Mouse (Mus musculus) midbrain, postnatal 0 days (tissue): Measurements from ENCODE around the gene Dyrk1a. TPM values are rescaled to one million over a fixed set of nuclear protein-coding genes. Genes with fewer than 3 reads are reported as not detected.

Experiments used
- ATAC-seq: fragments of 200-750 bp; cut with Nextera tagmentation; 2 replicates; pipeline ENCODE4 v1.8.0; 2017; ENCODE audit warnings: moderate number of reproducible peaks, mild to moderate bottlenecking, moderate TSS enrichment, moderate library complexity; ENCODE audit not compliant: low FRiP score
- DNase-seq: peaks from one replicate; pipeline ENCODE4 v3.0.0-alpha.2; 2015; ENCODE audit warnings: low spot score
- H3K27ac ChIP-seq: fragments of 300-500 bp; sonication (generic); 2 replicates; pipeline ENCODE4 v1.5.1; 2014; ENCODE audit warnings: low read depth, mild to moderate bottlenecking, low read length, mixed read lengths
- H3K27me3 ChIP-seq: fragments of 300-500 bp; sonication (generic); 2 replicates; pipeline ENCODE4 v1.6.1; 2014; ENCODE audit warnings: low read length, control low read depth, mixed read lengths; ENCODE audit not compliant: insufficient read depth
- H3K36me3 ChIP-seq: fragments of 300-500 bp; sonication (generic); 2 replicates; pipeline ENCODE4 v1.6.1; 2014; ENCODE audit warnings: low read length, control low read depth, mixed read lengths; ENCODE audit not compliant: insufficient read depth
- H3K4me1 ChIP-seq: fragments of 300-500 bp; sonication (generic); 2 replicates; pipeline ENCODE4 v1.6.1; 2014; ENCODE audit warnings: mild to moderate bottlenecking, control low read depth, antibody characterized with exemption, low read length, mixed read lengths; ENCODE audit not compliant: insufficient read depth
- H3K4me2 ChIP-seq: fragments of 300-500 bp; sonication (generic); 2 replicates; pipeline ENCODE4 v1.6.1; 2014; ENCODE audit warnings: low read depth, mild to moderate bottlenecking, low read length, mixed read lengths; ENCODE audit not compliant: poor library complexity, severe bottlenecking
- H3K4me3 ChIP-seq: fragments of 300-500 bp; sonication (generic); 2 replicates; pipeline ENCODE4 v1.5.1; 2014; ENCODE audit warnings: low read depth, mild to moderate bottlenecking, low read length, moderate library complexity
- H3K9ac ChIP-seq: fragments of 300-500 bp; sonication (generic); replicated peaks from 2 replicates; pipeline ENCODE4 v1.6.1; 2014; ENCODE audit warnings: mild to moderate bottlenecking, low read length, moderate library complexity, mixed read lengths; ENCODE audit not compliant: poor library complexity, severe bottlenecking
- H3K9me3 ChIP-seq: fragments of 300-500 bp; sonication (generic); 2 replicates; pipeline ENCODE4 v1.6.1; 2016; ENCODE audit warnings: low read length, control low read depth
- CTCF ChIP-seq: IDR thresholded peaks from 2 replicates; pipeline ENCODE4 v1.5.1; 2016; ENCODE audit warnings: antibody characterized with exemption, mild to moderate bottlenecking
- WGBS: fragments of 180-500 bp; shearing (Covaris S2); extraction: QIAGEN DNeasy Blood & Tissue Kit; methylation state at CpG from one replicate; pipeline ENCODE4 v1.1.7; 2014; 5-methylcytosine and 5-hydroxymethylcytosine counted together
- polyA plus RNA-seq: library from polyadenylated mRNA; unstranded; fragments of >200 nt; fragmentation: Nextera tagmentation; extraction: Ambion mirVana; gene quantifications from 2 replicates; pipeline ENCODE4 v1.2.1, GENCODE M21; 2015
- total RNA-seq: library from RNA; depleted of rRNA; stranded (reverse); fragments of >200 nt; gene quantifications from 2 replicates; pipeline ENCODE4 v1.2.3, GENCODE M21; 2014; rRNA removed

Dyrk1a gene
- total RNA-seq (93.5 and 94.2 TPM in 2 replicates), polyA plus RNA-seq (11.7 and 13.7 TPM in 2 replicates)

DNA sequence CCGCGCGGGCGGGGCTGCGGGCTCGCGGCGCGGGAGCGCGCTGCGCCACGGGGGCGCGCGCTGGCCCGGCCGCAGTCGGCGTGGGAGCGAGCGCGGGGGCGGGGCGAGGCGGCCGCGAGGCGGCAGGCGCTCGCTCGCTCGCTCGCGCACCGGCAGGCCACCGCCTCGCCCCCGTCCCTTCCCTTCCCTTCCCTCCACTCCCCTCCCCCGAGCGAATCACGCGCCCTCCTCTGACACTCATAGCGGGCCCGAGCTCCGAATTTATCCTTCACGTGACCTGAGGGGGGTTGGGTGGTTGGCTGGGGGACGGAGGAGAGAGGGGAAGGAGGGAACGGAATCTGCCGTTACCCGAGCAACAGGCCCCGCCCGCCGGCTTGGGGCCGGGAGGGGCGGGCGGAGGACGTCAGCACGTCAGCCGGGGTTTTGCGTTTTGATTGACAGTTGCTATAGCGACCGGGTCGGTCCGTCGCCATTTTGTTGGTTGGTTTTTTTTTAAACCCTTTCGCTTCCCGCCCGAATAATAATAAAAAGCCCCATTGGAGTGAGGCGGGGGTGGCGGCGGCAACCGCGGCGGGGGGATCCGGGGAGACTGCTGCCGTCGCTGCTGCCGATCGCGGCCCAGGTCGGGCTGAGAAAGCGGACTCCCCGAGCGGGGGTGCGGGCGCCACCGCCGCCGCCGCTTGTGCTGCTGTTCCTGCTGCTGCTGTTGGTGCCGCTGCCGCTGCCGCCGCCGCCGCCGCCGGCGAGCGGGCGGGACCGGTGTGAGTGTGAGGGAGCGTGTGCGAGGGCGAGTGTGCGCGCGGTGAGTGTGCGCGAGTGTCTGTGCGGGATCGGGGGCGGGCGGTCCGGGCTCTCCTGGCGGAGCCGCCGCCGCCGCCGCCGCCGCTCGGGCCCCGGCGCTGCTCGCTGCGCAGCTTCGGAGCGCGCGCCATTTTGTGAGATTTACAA, at the start of gene Dyrk1a:
Gene Dyrk1a (plus strand): TSS at position 782 of the 948 bp plus-strand sequence.
- H3K4me3 ChIP-seq = peak within 1 kb of the TSS; percentile 76
- peak; percentile 99 for DNase-seq
- no peaks in the 10 kb centered on the region for H3K36me3 ChIP-seq
- under 1% methylated on average over 73 of the region's 133 CpGs for WGBS
- H3K27me3 ChIP-seq = no peaks in the 10 kb centered on the region
- peak; percentile 95 for ATAC-seq
- H3K9ac ChIP-seq = peak within 1 kb of the TSS; percentile 99
- H3K27ac ChIP-seq = peak within 1 kb of the TSS; percentile 100
- H3K9me3 ChIP-seq = no peaks in the 10 kb centered on the region
- peaks cover 14% of the 10 kb centered on the region; the same call in 1 of the 2 replicates for H3K4me1 ChIP-seq
- H3K4me2 ChIP-seq = peak within 1 kb of the TSS; percentile 80
- no peak for TF ChIP-seq CTCF

DNA sequence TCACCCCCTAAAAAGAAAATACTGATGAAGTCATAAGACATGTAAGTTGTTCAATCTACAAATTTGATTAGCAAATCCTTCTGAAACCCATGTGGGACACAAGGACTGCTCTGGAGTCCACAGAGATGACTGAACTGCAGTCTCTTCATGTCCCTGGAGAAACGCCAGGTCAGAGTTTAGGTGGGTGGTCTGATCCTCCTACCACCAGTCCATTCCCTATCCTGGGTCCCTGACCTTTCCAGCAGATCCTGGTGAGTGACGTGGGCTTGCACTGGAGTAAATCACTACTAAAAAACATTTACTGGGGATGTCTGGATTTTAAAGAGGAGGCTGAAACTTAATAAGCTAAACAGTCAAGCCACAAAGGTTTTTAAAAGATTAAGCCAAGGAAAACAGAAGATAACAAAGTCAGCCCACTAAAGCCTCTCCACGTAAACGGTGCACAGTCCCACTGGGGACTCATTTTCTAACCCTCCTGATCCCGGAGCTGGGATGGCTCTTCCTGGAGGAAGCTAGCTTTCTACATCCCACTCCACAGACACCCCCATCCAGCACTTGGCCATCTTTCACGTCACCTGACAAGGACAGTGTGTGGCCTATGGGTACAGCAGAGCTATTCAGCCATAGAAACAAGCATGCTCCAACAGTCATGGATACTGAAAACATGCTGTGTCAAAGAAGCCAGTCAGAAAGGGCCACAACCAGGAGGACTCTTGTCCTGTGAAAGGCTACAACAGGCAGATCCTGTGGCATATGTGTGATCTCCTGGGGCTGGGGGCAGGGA, 46.0 kb upstream of the Dyrk1a start:
- no peak overlapping the region for H3K27ac ChIP-seq
- H3K9ac ChIP-seq = no peak overlapping the region
- H3K9me3 ChIP-seq = no peaks in the 10 kb centered on the region
- H3K27me3 ChIP-seq = no peaks in the 10 kb centered on the region
- H3K4me3 ChIP-seq = no peak overlapping the region
- DNase-seq = no peak
- H3K4me1 ChIP-seq = 0 out of 2 replicates have a peak, but pooled peaks cover 6% of the 10 kb centered on the region
- WGBS = 55% methylated on average over 6 of the region's 6 CpGs
- ATAC-seq = no peak
- no peak overlapping the region for H3K4me2 ChIP-seq
- TF ChIP-seq CTCF = no peak
- H3K36me3 ChIP-seq = no peaks in the 10 kb centered on the region

DNA sequence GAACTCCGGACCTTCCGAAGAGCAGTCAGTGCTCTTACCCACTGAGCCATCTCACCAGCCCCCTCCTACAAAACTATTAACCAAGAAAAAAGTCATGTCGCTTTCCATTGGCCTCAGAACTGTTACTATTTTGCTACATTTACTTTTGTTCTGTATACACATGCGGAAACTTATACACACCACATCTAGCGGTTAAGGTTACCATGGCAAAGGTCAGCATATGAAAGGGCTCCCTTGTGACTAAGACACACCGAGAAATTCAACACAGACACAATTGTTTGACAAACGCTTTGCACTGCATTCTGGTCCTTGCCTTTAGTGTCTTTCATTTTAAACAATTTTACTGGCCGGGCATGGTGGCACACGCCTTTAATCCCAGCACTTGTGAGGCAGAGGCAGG, 45.1 kb upstream of the Dyrk1a start:
- Histone ChIP-seq H3K4me2 (no peak overlapping the region), H3K9ac (no peak overlapping the region), H3K36me3 (no peaks in the 10 kb centered on the region), H3K4me1 (0 out of 2 replicates have a peak, but pooled peaks cover 6% of the 10 kb centered on the region), H3K9me3 (no peaks in the 10 kb centered on the region), H3K27ac (no peak overlapping the region), H3K4me3 (no peak overlapping the region), H3K27me3 (no peaks in the 10 kb centered on the region)
- 83% methylated on average over 9 of the region's 9 CpGs for WGBS
- no peak for TF ChIP-seq CTCF
- DNase-seq = no peak
- no peak for ATAC-seq

DNA sequence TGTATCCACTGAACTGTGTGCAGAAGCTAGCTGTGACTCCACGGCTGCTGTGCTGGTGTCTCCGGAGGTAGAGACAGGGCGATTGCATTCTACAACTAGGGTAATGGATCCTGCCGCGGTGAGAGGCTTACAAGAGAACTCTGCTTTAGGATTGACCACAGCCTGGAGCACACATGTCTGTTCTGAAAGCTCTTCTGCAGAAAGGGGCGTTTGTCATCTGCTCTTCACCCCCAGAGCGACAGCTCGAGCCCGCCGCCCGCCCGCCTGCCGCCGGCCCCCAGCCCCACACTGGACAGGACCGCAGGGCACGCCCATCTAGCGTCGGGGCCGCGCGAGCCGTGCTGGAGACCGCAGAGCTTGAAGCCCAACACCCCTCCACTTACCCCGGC, 43.9 kb upstream of the Dyrk1a start:
- Histone ChIP-seq H3K4me2 (peak overlapping the region; percentile 63), H3K27me3 (no peaks in the 10 kb centered on the region), H3K9ac (peak overlapping the region; percentile 95), H3K4me3 (peak overlapping the region; percentile 79), H3K27ac (peak overlapping the region; percentile 96), H3K4me1 (0 out of 2 replicates have a peak, but pooled peaks cover 6% of the 10 kb centered on the region), H3K9me3 (no peaks in the 10 kb centered on the region), H3K36me3 (no peaks in the 10 kb centered on the region)
- no peak for TF ChIP-seq CTCF
- peak; percentile 47 for DNase-seq
- WGBS = 0% methylated on average over 24 of the region's 24 CpGs
- ATAC-seq = peak; percentile 71

DNA sequence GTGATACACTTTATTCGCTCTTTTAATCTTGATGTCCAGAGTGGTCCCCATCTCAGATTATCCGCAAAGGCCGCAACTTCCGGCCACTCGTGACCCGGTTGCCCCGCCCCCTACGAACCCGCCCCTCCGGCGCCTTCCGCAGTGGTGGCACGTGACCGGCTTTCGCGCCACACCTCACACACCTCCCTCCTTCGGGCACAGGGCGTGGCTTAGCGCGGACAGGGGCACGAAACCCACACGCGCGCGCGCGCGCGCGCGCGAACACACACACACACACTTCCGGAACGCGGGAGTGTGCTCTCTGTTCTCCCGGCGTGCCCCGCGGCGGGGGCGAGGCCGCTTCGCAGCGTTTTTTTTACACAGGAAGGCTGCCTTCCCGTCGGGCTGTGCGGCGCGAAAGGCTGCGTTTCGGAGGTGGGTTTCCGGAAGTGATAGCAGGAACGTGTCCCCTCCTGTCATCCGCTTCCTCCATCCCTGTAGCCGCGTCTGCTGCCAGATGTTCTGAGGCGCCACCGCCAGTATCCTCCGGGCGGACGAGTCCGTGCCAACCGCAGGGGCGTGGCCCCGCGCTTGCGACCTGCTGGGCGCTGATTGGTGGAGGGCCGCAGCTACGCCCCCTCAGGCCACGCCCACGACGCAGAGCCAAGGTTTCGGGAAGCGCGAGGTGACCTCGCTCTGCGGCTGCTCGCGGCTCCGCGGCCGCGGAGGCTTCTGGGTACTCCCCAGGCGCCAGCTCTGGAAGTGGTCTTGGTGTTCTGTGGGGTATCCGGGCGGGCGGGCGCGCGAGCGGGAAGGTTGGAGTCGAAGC, 43.3 kb upstream of the Dyrk1a start, which contains the start of gene Vps26c:
Gene Vps26c (minus strand): TSS at position 487 of the 808 bp plus-strand sequence.
- no peak; the same call in 1 of the 2 replicates for TF ChIP-seq CTCF
- Histone ChIP-seq H3K27me3 (no peaks in the 10 kb centered on the region), H3K4me2 (peak within 1 kb of the TSS; percentile 63), H3K36me3 (no peaks in the 10 kb centered on the region), H3K9ac (peak within 1 kb of the TSS; percentile 95), H3K4me3 (peak within 1 kb of the TSS; percentile 79), H3K4me1 (0 out of 2 replicates have a peak, but pooled peaks cover 6% of the 10 kb centered on the region), H3K27ac (peak within 1 kb of the TSS; percentile 96), H3K9me3 (no peaks in the 10 kb centered on the region)
- WGBS = under 1% methylated on average over 86 of the region's 93 CpGs
- DNase-seq (peak; percentile 99), ATAC-seq (peak; percentile 92)
